Mouse (Mus musculus) T-helper 2 cell (primary cell): ENCODE results near the gene Snx1.

ENCODE experiments used
- in situ Hi-C: fragments of 300-600 bp; cut with MboI, MseI; formaldehyde crosslinking; loops from one replicate; pipeline ENCODE4 v1.15.1; 2025; ENCODE audit warnings: high pct_unique_total_duplicates

Snx1 gene

GRCm38 (mm10) chr9:66091327-66092231, 34.8 kb downstream of the Snx1 start:
- in situ Hi-C loops = no loop called here

- in situ Hi-C loops = no loop called here
Observed at GRCm38 (mm10) chr9:66090593-66091244, 35.7 kb downstream of the Snx1 start.

- in situ Hi-C loops = no loop called here
Observed at GRCm38 (mm10) chr9:66088411-66088810, 38.0 kb downstream of the Snx1 start.

- in situ Hi-C loops = no loop called here
Observed at GRCm38 (mm10) chr9:66087062-66087461, 39.3 kb downstream of the Snx1 start.

GRCm38 (mm10) chr9:66084171-66084570, 42.2 kb downstream of the Snx1 start:
- in situ Hi-C loops = no loop called here

- in situ Hi-C loops = no loop called here
Observed at GRCm38 (mm10) chr9:66081999-66082398, 44.4 kb downstream of the Snx1 start.

GRCm38 (mm10) chr9:66080804-66081459, 45.5 kb downstream of the Snx1 start:
- in situ Hi-C loops = no loop called here

GRCm38 (mm10) chr9:66078493-66078892, 47.9 kb downstream of the Snx1 start:
- in situ Hi-C loops = no loop called here

GRCm38 (mm10) chr9:66078072-66078471, 48.3 kb downstream of the Snx1 start:
- in situ Hi-C loops = no loop called here

GRCm38 (mm10) chr9:66072754-66073153, 53.6 kb downstream of the Snx1 start:
- in situ Hi-C loops = no loop called here

GRCm38 (mm10) chr9:66070151-66070550, 56.2 kb downstream of the Snx1 start:
- in situ Hi-C loops = no loop called here

GRCm38 (mm10) chr9:66069583-66069982, 56.8 kb downstream of the Snx1 start, which contains the start of gene Snx22:
Gene Snx22, minus strand, starts transcription at chr9:66069719.
- in situ Hi-C loops = loop anchor here (5.0 kb wide), 1 partner anchor 53 kb away; no protein-coding TSS in a partner anchor

GRCm38 (mm10) chr9:66068971-66069391, 57.4 kb downstream of the Snx1 start:
- in situ Hi-C loops = loop anchor here (5.0 kb wide), 1 partner anchor 53 kb away; no protein-coding TSS in a partner anchor

- in situ Hi-C loops = loop anchor here (5.0 kb wide), 1 partner anchor 54 kb away; no protein-coding TSS in a partner anchor
Observed at GRCm38 (mm10) chr9:66068056-66068455, 58.3 kb downstream of the Snx1 start.

- in situ Hi-C loops = loop anchor here (5.0 kb wide), 1 partner anchor 55 kb away; no protein-coding TSS in a partner anchor
Observed at GRCm38 (mm10) chr9:66067542-66067941, 58.8 kb downstream of the Snx1 start.

GRCm38 (mm10) chr9:66066791-66067190, 59.6 kb downstream of the Snx1 start:
- in situ Hi-C loops = loop anchor here (5.0 kb wide), 1 partner anchor 56 kb away; no protein-coding TSS in a partner anchor

- in situ Hi-C loops = no loop called here
Observed at GRCm38 (mm10) chr9:66064316-66064715, 62.1 kb downstream of the Snx1 start.

GRCm38 (mm10) chr9:66063446-66063845, 62.9 kb downstream of the Snx1 start:
- in situ Hi-C loops = no loop called here

GRCm38 (mm10) chr9:66061656-66062055, 64.7 kb downstream of the Snx1 start:
- in situ Hi-C loops = no loop called here

GRCm38 (mm10) chr9:66060986-66061385, 65.4 kb downstream of the Snx1 start:
- in situ Hi-C loops = no loop called here

- in situ Hi-C loops = no loop called here
Observed at GRCm38 (mm10) chr9:66060308-66060647, 66.1 kb downstream of the Snx1 start.
